19 mouse cellular contexts compared by ENCODE assay signal in the genomic region with DNA sequence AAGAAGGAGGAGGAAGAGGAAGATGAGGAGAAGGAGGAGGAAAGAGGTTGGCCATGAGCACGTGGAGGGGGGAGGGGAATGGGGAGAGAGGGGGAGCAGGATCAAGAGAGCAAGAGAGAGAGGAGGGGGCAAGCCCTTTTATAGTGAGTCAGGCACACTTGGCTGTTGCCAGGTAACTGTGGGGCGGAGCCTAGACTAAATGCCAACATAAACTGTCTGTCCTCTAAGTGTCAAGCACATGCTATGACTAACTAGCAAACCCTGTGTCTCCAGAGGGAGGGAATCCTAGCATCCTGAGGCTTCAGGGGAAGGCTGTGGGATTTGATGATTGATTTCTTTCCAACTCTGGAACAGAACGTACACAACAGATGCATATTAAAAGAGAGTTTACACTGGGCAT.
DNase-seq lines count a peak whose midpoint lies in the region; TF ChIP-seq lines count a peak whose summit lies in the region.
"Had no signal": no experiment of that assay in that cellular context is flagged by ENCODE, and none has a peak within 500 bp of the region (broad histone marks: within the 10 kb centered on the region; RNA-seq: fewer than 3 reads in every experiment).

No protein-coding gene starts in this region.

- TF ChIP-seq CTCF in gastrocnemius, adult 2 months (IDR thresholded peaks at IDR 0.05) = no peak
- no peak for TF ChIP-seq CTCF in kidney, adult 2 months (conservative IDR thresholded peaks at IDR 0.05; ENCODE audit: insufficient read depth, insufficient read length, low read depth, low read length)

- intact Hi-C loops in gastrocnemius, adult 2 months (cut with DNase I) = loop anchor here (5.0 kb wide), 1 partner anchor 37 kb away; no protein-coding TSS in a partner anchor
- intact Hi-C loops in gastrocnemius, postnatal 36 days (cut with DNase I) = loop anchor here (5.0 kb wide), 1 partner anchor 92 kb away; no protein-coding TSS in a partner anchor

- H3K27ac ChIP-seq in gastrocnemius, adult 2 months = no peak overlapping the region
- no peak overlapping the region for H3K27ac ChIP-seq in kidney, adult 2 months (ENCODE audit: insufficient read depth, low read depth, low read length)
- H3K27ac ChIP-seq: forebrain, embryonic 13.5 days; hindbrain, embryonic 15.5 days; intestine, embryonic 15.5 days; limb, embryonic 12.5 days; midbrain, embryonic 12.5 days had no signal

- H3K4me1 ChIP-seq in kidney, adult 2 months (ENCODE audit: control insufficient read depth, insufficient read depth, low read length) = peaks cover 11% of the 10 kb centered on the region
- H3K4me1 ChIP-seq: forebrain, embryonic 13.5 days; hindbrain, embryonic 15.5 days; midbrain, embryonic 12.5 days had no signal

- no peak for TF ChIP-seq POLR2A in kidney, adult 2 months (IDR thresholded peaks at IDR 0.05; ENCODE audit: low read depth, low read length)

- no peaks in the 10 kb centered on the region for H3K36me3 ChIP-seq in kidney, adult 2 months (ENCODE audit: control insufficient read depth, insufficient read depth, low read length)
- H3K36me3 ChIP-seq: heart, embryonic 10.5 days; hindbrain, embryonic 15.5 days; intestine, embryonic 15.5 days; limb, embryonic 12.5 days; midbrain, embryonic 12.5 days had no signal

- H3K4me3 ChIP-seq in gastrocnemius, adult 2 months = no peak overlapping the region
- no peak overlapping the region for H3K4me3 ChIP-seq in kidney, adult 2 months (ENCODE audit: insufficient read depth, low read depth, low read length)
- H3K4me3 ChIP-seq: forebrain, embryonic 13.5 days; heart, embryonic 10.5 days; hindbrain, embryonic 15.5 days; intestine, embryonic 15.5 days; limb, embryonic 12.5 days; midbrain, embryonic 12.5 days had no signal

- 76% methylated on average over 3 of the region's 3 CpGs for whole genome bisulfite sequencing in kidney, adult 2 months

- no peaks in the 10 kb centered on the region for H3K27me3 ChIP-seq in kidney, adult 2 months (replicated peaks; ENCODE audit: control insufficient read depth, insufficient read depth, low read length)
- H3K27me3 ChIP-seq: forebrain, embryonic 13.5 days; hindbrain, embryonic 15.5 days; intestine, embryonic 15.5 days; limb, embryonic 12.5 days; Patski had no signal

- DNase-seq in gastrocnemius, adult 2 months = peak; percentile 7
- DNase-seq in gastrocnemius, postnatal 36 days = no peak
- peak; percentile 31 for DNase-seq in thymus, postnatal 14 days
- no peak for DNase-seq in thymus, adult 18-20 months
- peak; percentile 23 for DNase-seq in MN1 (ENCODE audit: low spot score)
- no peak for DNase-seq in kidney, adult 2 months
- DNase-seq in layer of hippocampus, postnatal 14 days (ENCODE audit: low spot score in 2 of 2) = no peak
- DNase-seq: cerebellum, adult 8-10 months; cerebellum, postnatal 36 days; embryo, embryonic 11 days; kidney, postnatal 36 days; liver, postnatal 0 days had no signal

Comparison
In these comparisons a context has a peak if more than half of its experiments do, and no peak if none do; other contexts are left out.
1. DNase-seq: peak in gastrocnemius, adult 2 months (single experiment), thymus, postnatal 14 days (single experiment) and MN1 (single experiment); none in gastrocnemius, postnatal 36 days (0 of 2), thymus, adult 18-20 months (0 of 2), kidney, adult 2 months (single experiment) and layer of hippocampus, postnatal 14 days (0 of 2).